Mouse (Mus musculus): ENCODE measurements around the gene Epn1.

DNA sequence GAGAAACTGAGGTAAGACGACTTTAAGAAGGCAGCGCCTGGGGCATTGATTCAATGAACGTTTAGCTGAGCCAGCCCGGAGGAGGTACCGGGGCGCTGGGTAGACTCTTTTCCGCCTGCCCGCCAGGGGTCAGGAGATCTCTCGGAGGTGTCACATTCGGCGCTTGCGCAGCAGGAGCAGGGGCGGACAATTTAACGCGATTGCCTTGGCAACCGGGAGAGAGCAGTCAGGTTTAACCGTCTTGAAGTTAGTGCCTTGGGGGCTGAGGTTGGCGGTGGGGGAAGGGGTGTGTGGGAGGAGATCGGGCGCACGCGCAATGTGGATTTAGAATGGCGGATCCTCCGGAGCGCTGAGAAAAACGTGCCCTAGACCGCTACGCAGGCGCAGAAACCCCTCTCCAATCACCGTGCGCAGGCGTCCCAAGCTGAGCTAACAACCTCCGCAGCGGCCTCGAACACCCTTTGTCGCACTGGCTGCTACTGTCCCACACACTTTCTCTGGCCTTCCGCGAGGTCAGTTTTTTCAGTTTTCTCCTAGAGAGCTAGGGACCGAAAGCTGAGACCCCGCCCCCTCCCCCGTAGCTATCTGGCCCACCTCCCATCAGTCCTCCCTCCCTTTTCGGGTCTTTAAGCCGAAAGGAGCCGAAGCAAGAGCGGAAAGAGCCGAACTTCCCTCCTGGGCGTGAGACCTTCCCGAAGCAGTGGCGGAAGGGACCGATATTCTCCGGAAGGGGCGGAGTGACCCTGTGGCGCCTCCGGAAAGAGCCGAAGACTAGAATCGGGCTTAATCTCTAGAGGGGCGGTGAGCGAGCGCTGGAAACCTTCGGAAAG is 18.9 kb upstream of the Epn1 start:
- TF ChIP-seq MAFK (IDR thresholded peaks at IDR 0.05; ENCODE audit: insufficient read depth, low read depth, low read length) (no peak), HCFC1 (IDR thresholded peaks at IDR 0.05; ENCODE audit: borderline replicate concordance, insufficient read depth, low read length) (peak; percentile 29; the same call in 1 of the 2 replicates), CHD2 (IDR thresholded peaks at IDR 0.05; ENCODE audit: low read depth, low read length) (no peak)
